Mouse (Mus musculus): Measurements from ENCODE around the gene Nfyc.

Gene Nfyc

DNA sequence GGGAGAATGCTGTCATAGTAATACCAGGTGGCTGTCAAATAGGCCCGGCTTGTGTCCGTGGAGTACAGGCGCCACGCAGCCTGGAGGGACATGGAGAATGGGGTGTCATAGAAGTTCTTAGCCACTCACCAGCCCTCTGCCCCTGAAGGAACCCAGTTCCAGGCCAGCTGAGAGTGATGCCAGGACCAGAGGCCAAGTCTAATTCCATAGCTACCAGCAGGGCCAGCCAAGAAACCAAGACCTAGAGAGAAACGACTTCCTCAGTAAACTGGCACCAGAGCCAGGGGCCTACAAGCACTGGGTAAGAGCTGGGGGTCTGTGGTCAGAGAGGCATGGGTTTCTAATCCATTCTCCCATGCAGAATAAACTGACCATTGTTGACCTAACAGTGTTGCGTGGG lies 118.4 kb downstream of the Nfyc start:
- no peak for DNase-seq

DNA sequence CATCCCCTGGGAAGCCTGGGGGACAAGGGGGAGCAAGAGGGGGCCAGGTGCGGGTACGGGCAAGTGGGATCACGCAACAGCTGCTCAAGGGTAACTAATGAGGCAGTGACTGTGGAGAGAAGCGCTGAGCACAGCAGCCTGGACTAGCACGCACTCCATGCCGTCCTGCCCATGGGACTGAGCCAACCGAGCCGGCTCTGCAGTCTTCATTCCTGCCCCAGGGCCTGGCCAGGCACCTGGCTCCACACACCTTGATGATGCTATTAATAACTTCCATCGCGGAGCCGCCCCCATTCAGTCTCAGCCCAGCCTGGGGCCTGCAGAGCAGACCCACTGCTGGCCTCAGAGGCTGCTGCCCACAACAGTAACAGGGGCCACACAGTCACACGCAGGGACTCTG lies 119.1 kb downstream of the Nfyc start:
- no peak for DNase-seq

All from lung, postnatal 36 days (tissue).